8 mouse cellular contexts compared by ENCODE assay signal in the genomic region with DNA sequence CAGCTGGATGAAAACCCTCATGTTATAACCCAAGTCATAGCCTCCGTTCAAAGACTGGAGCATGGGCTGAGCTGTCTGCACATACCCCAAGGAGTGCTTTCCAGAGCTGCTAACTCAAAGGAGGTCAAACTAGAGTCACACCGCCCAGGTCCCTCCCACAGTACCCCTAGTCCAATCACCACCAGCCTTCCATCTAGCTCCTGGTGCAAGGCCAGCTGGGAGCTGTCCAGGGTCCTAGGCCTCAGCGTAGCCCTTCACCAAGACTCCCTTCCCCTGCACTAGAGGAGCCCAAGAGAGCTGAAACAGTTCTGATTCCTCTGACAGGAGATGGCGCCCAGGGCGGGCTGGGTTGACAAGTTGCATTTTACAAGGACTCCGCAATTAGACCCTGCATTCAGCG. TPM values are rescaled to one million over a fixed set of nuclear protein-coding genes. Genes with fewer than 3 reads are reported as not detected.
DNase-seq lines count a peak whose midpoint lies in the region; ATAC-seq lines count a peak whose summit lies in the region.

No protein-coding gene starts in this region.

- H3K27me3 ChIP-seq in embryonic facial prominence, embryonic 11.5 days (ENCODE audit: control insufficient read depth, insufficient read depth, low read length), result no peaks in the 10 kb centered on the region
- no peaks in the 10 kb centered on the region for H3K27me3 ChIP-seq in heart, embryonic 11.5 days (ENCODE audit: control insufficient read depth, insufficient read depth, low read length)

- no peak overlapping the region for H3K4me3 ChIP-seq in embryonic facial prominence, embryonic 11.5 days (ENCODE audit: low read depth, low read length)
- H3K4me3 ChIP-seq in heart, embryonic 11.5 days (ENCODE audit: low read depth, low read length), result no peak overlapping the region

- no peaks in the 10 kb centered on the region for H3K9me3 ChIP-seq in embryonic facial prominence, embryonic 11.5 days (replicated peaks; ENCODE audit: control insufficient read depth, low read length)
- no peaks in the 10 kb centered on the region for H3K9me3 ChIP-seq in heart, embryonic 11.5 days (replicated peaks; ENCODE audit: control insufficient read depth, low read length)

- H3K36me3 ChIP-seq in embryonic facial prominence, embryonic 11.5 days (replicated peaks; ENCODE audit: control insufficient read depth, insufficient read depth, low read depth, low read length), result no peaks in the 10 kb centered on the region
- no peaks in the 10 kb centered on the region for H3K36me3 ChIP-seq in heart, embryonic 11.5 days (ENCODE audit: control insufficient read depth, insufficient read depth, low read length)

- no peak overlapping the region for H3K27ac ChIP-seq in embryonic facial prominence, embryonic 11.5 days (replicated peaks; ENCODE audit: low read depth, low read length)
- no peak overlapping the region for H3K27ac ChIP-seq in heart, embryonic 11.5 days (ENCODE audit: low read depth, low read length)

- H3K4me1 ChIP-seq in embryonic facial prominence, embryonic 11.5 days (ENCODE audit: control insufficient read depth, insufficient read depth, low read length), result no peaks in the 10 kb centered on the region
- H3K4me1 ChIP-seq in heart, embryonic 11.5 days (ENCODE audit: control insufficient read depth, insufficient read depth, low read length), result no peaks in the 10 kb centered on the region

- no peak overlapping the region for H3K4me2 ChIP-seq in embryonic facial prominence, embryonic 11.5 days (ENCODE audit: low read depth, low read length)
- H3K4me2 ChIP-seq in heart, embryonic 11.5 days, result no peak overlapping the region

- peak; percentile 28 for DNase-seq in urinary bladder, adult 2 months (ENCODE audit: low spot score)
- DNase-seq in urinary bladder, postnatal 10 days (ENCODE audit: low spot score), result no peak
- DNase-seq in embryonic facial prominence, embryonic 11.5 days (ENCODE audit: low spot score), result peak; percentile 96
- peak; percentile 70 to 77 for DNase-seq in kidney, adult 8-10 months
- DNase-seq in lung, adult 18-20 months, result peak; percentile 20 to 38
- DNase-seq in retina, postnatal 7 days (ENCODE audit: low read depth, low spot score), result peak; percentile 38
- no peak for DNase-seq in MN1 (ENCODE audit: low spot score)

- 4% methylated on average over 7 of the region's 7 CpGs for WGBS in embryonic facial prominence, embryonic 11.5 days
- 4% methylated on average over 7 of the region's 7 CpGs for WGBS in heart, embryonic 11.5 days (ENCODE audit: insufficient replicate concordance)

- peak; percentile 92 for ATAC-seq in embryonic facial prominence, embryonic 11.5 days (replicated peaks; ENCODE audit: insufficient number of reproducible peaks, low FRiP score, low TSS enrichment, low read depth)
- ATAC-seq in heart, embryonic 11.5 days (replicated peaks; ENCODE audit: insufficient number of reproducible peaks, low FRiP score, low TSS enrichment), result peak; percentile 80; the same call in 1 of the 2 replicates

- H3K9ac ChIP-seq in embryonic facial prominence, embryonic 11.5 days (replicated peaks; ENCODE audit: low read length), result no peak overlapping the region
- H3K9ac ChIP-seq in heart, embryonic 11.5 days (ENCODE audit: low read depth, low read length), result no peak overlapping the region

RNA-seq across cellular contexts. Expression of gene Crhr1, which starts 18.0 kb away (rescaled TPM):
- 0.04 and 0.08 TPM in 2 replicates for polyA plus RNA-seq in urinary bladder, adult 2 months (2012; rRNA removed)
- 0.14 and 0.31 TPM in 2 replicates for polyA plus RNA-seq in embryonic facial prominence, embryonic 11.5 days (2014; fragmentation: Nextera tagmentation; extraction: Ambion mirVana)
- not detected in 2 replicates for polyA plus RNA-seq in heart, embryonic 11.5 days (2014; fragmentation: Nextera tagmentation; extraction: Ambion mirVana)

Comparison
In these comparisons a context has a peak if more than half of its experiments do, and no peak if none do; other contexts are left out.
1. DNase-seq: peak in urinary bladder, adult 2 months (single experiment), embryonic facial prominence, embryonic 11.5 days (single experiment), kidney, adult 8-10 months (2 of 2), lung, adult 18-20 months (2 of 2) and retina, postnatal 7 days (single experiment); none in urinary bladder, postnatal 10 days (single experiment) and MN1 (single experiment).